Mouse (Mus musculus) ovary, adult 2 months (tissue): Measurements from ENCODE around the gene Inip. TPM values are rescaled to one million over a fixed set of nuclear protein-coding genes. Genes with fewer than 3 reads are reported as not detected.

Source experiments
- polyA plus RNA-seq: library from polyadenylated mRNA; depleted of rRNA; stranded (reverse); fragments of >200 nt; gene quantifications from 2 replicates; pipeline ENCODE4 v1.2.3, GENCODE M21; 2012; rRNA removed

Gene Inip
- 9.4 and 9.8 TPM in 2 replicates for polyA plus RNA-seq

GRCm38 (mm10) chr4:59801489-59801888 is at the start of gene Inip:
TSS of gene Inip (minus strand) at chr4:59801589.

GRCm38 (mm10) chr4:59805181-59805967 is 4.0 kb upstream of the Inip start, which contains the start of gene Snx30:
TSS of gene Snx30 (plus strand) at chr4:59805840.

Other genes with a start within 250 kb of the Inip start
- gene Hsdl2, start 220.0 kb downstream of the Inip start, polyA plus RNA-seq: 11.6 and 14.7 TPM in 2 replicates
- gene E130308A19Rik, start 175.4 kb downstream of the Inip start, polyA plus RNA-seq: 7.6 and 9.7 TPM in 2 replicates
- gene Snx30, start 4.3 kb upstream of the Inip start, polyA plus RNA-seq: 2.8 and 5.4 TPM in 2 replicates
- gene Slc46a2, start 113.5 kb upstream of the Inip start, polyA plus RNA-seq: 0.14 TPM in 1 of 2 replicates, not detected in the other
- not detected in 2 replicates for gene Mup4, start 159.1 kb upstream of the Inip start, polyA plus RNA-seq
- gene Mup6, start 162.7 kb upstream of the Inip start, polyA plus RNA-seq: not detected in 2 replicates